8 mouse cellular contexts compared by ENCODE assay signal in the genomic region with DNA sequence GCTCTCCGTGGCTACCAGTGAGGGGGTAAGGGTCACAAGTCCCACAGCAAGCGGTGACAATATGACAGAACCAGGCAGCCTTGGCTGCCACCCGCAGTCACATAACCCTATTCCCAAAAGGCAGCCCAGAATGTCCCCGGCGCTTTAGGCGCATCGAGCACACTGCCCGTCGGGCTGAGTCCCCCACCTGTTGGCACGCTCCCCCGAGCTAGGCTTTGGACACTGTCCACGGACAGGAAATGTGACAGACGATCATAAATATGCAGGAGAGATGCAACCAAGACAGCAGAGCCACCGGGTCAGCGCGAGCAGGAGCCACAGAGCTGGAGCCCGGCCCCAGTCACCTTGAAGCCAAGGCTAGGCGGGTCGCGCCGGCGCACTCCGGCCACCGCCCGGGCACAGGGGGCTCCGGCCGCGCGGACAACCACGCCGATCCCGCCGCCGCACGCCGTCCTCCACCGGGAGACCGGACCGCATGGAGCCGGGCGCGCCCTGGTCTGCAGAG. TPM values are rescaled to one million over a fixed set of nuclear protein-coding genes. Genes with fewer than 3 reads are reported as not detected.
A peak's percentile ranks its signal among the peaks of the same experiment; 100 is the strongest.
DNase-seq lines count a peak whose midpoint lies in the region; ATAC-seq and TF ChIP-seq lines count a peak whose summit lies in the region.
"Had no signal": no experiment of that assay in that cellular context is flagged by ENCODE, and none has a peak within 500 bp of the region (broad histone marks: within the 10 kb centered on the region; RNA-seq: fewer than 3 reads in every experiment).

No protein-coding gene starts in this region.

- no peak for ATAC-seq in forebrain, embryonic 16.5 days
- ATAC-seq in liver, embryonic 16.5 days (ENCODE audit: low read depth): no peak; the same call in 1 of the 2 replicates

- no peak for TF ChIP-seq POLR2A in ES-Bruce4 (IDR thresholded peaks at IDR 0.05; ENCODE audit: insufficient read depth, low read length)

- peak overlapping the region; percentile 57 for H3K4me2 ChIP-seq in forebrain, embryonic 16.5 days (ENCODE audit: low read length)
- peak overlapping the region; percentile 62 for H3K4me2 ChIP-seq in liver, embryonic 16.5 days (ENCODE audit: low read depth, low read length)

- H3K4me1 ChIP-seq in ES-Bruce4 (ENCODE audit: control insufficient read depth, insufficient read depth, low read length): no peaks in the 10 kb centered on the region
- peaks cover 5% of the 10 kb centered on the region for H3K4me1 ChIP-seq in forebrain, embryonic 16.5 days (replicated peaks; ENCODE audit: control insufficient read depth, insufficient read depth, low read length)
- H3K4me1 ChIP-seq in liver, embryonic 16.5 days (ENCODE audit: control insufficient read depth, low read depth, low read length): no peaks in the 10 kb centered on the region

- H3K27me3 ChIP-seq in ES-Bruce4 (ENCODE audit: control insufficient read depth, insufficient read depth, low read length, poor library complexity, severe bottlenecking): peaks cover 9% of the 10 kb centered on the region; the same call in 1 of the 2 replicates
- H3K27me3 ChIP-seq in forebrain, embryonic 16.5 days (replicated peaks; ENCODE audit: control insufficient read depth, insufficient read depth, low read length): peaks cover 9% of the 10 kb centered on the region
- H3K27me3 ChIP-seq in liver, embryonic 16.5 days (ENCODE audit: control insufficient read depth, insufficient read depth, low read depth, low read length): peaks cover 17% of the 10 kb centered on the region

- TF ChIP-seq EP300 in ES-Bruce4 (IDR thresholded peaks at IDR 0.05; ENCODE audit: insufficient read depth, low read depth, low read length): no peak

- no peaks in the 10 kb centered on the region for H3K9me3 ChIP-seq in ES-Bruce4 (replicated peaks; ENCODE audit: control insufficient read depth, insufficient read depth, low read length, poor library complexity, severe bottlenecking)
- no peaks in the 10 kb centered on the region for H3K9me3 ChIP-seq in forebrain, embryonic 16.5 days (ENCODE audit: control insufficient read depth, low read length)
- no peaks in the 10 kb centered on the region for H3K9me3 ChIP-seq in liver, embryonic 16.5 days (replicated peaks; ENCODE audit: control insufficient read depth, low read length)

- WGBS in forebrain, embryonic 16.5 days: 3% methylated on average over 42 of the region's 42 CpGs
- 5% methylated on average over 42 of the region's 42 CpGs for WGBS in liver, embryonic 16.5 days (ENCODE audit: insufficient replicate concordance)

- DNase-seq in 3134 (ENCODE audit: extremely low read depth, insufficient read length, low spot score) (peak; percentile 11), MN1 (ENCODE audit: low spot score) (no peak)
- no peak for DNase-seq in cerebellum, postnatal 4 days (ENCODE audit: low spot score in 2 of 2)
- DNase-seq in cerebellum, adult 11-12 months: no peak

- no peak overlapping the region for H3K27ac ChIP-seq in ES-Bruce4 (ENCODE audit: insufficient read depth, low read length)
- H3K27ac ChIP-seq in forebrain, embryonic 16.5 days (ENCODE audit: low read length): no peak overlapping the region
- no peak overlapping the region for H3K27ac ChIP-seq in liver, embryonic 16.5 days (ENCODE audit: low read length)

- TF ChIP-seq CTCF in ES-Bruce4 (IDR thresholded peaks at IDR 0.05; ENCODE audit: low read depth, low read length): no peak

- peak overlapping the region; percentile 79 for H3K4me3 ChIP-seq in ES-Bruce4 (ENCODE audit: low read depth, low read length)
- H3K4me3 ChIP-seq in forebrain, embryonic 16.5 days (replicated peaks; ENCODE audit: low read length): peak overlapping the region; percentile 35
- peak overlapping the region; percentile 38 for H3K4me3 ChIP-seq in liver, embryonic 16.5 days (ENCODE audit: low read depth, low read length)

- H3K36me3 ChIP-seq in ES-Bruce4 (ENCODE audit: control insufficient read depth, insufficient read depth, low read length, poor library complexity, severe bottlenecking): no peaks in the 10 kb centered on the region
- no peaks in the 10 kb centered on the region for H3K36me3 ChIP-seq in forebrain, embryonic 16.5 days (ENCODE audit: control insufficient read depth, insufficient read depth)
- no peaks in the 10 kb centered on the region for H3K36me3 ChIP-seq in liver, embryonic 16.5 days (ENCODE audit: control insufficient read depth, insufficient read depth)

- H3K9ac ChIP-seq in ES-Bruce4 (ENCODE audit: low read depth, poor library complexity, severe bottlenecking): peak overlapping the region; percentile 70
- H3K9ac ChIP-seq in forebrain, embryonic 16.5 days (replicated peaks; ENCODE audit: low read depth, low read length): peak overlapping the region; percentile 37; the same call in 1 of the 2 replicates
- no peak overlapping the region for H3K9ac ChIP-seq in liver, embryonic 16.5 days (ENCODE audit: low read depth, low read length)

RNA-seq across cellular contexts. Expression of gene Zfp345, which starts 40.9 kb away (rescaled TPM):
- polyA plus RNA-seq in ES-Bruce4 (2011; ENCODE audit: insufficient read depth, insufficient read length, low read depth, missing spikeins): 7.8 and 8.6 TPM in 2 replicates
- not detected in 2 replicates for polyA plus RNA-seq in forebrain, embryonic 16.5 days (2015; fragmentation: Nextera tagmentation; extraction: Ambion mirVana)
- polyA plus RNA-seq in liver, embryonic 16.5 days (2015; fragmentation: Nextera tagmentation; extraction: Ambion mirVana): not detected in 2 replicates
- polyA plus RNA-seq: liver, adult 2 months had no signal

RNA-seq across cellular contexts. Expression of gene Cst7, which starts 44.5 kb away (rescaled TPM):
- polyA plus RNA-seq in ES-Bruce4 (2011; ENCODE audit: insufficient read depth, insufficient read length, low read depth, missing spikeins): not detected in 2 replicates
- polyA plus RNA-seq in forebrain, embryonic 16.5 days (2015; fragmentation: Nextera tagmentation; extraction: Ambion mirVana): 0.29 and 0.34 TPM in 2 replicates
- 7.6 and 8.3 TPM in 2 replicates for polyA plus RNA-seq in liver, embryonic 16.5 days (2015; fragmentation: Nextera tagmentation; extraction: Ambion mirVana)
